Mouse (Mus musculus): Measurements from ENCODE around the gene 4931414P19Rik. TPM values are rescaled to one million over a fixed set of nuclear protein-coding genes. Genes with fewer than 3 reads are reported as not detected.
A peak's percentile ranks its signal among the peaks of the same experiment; 100 is the strongest.

Gene 4931414P19Rik
- polyA plus RNA-seq, 1 experiment, result 6.6 TPM

GRCm38 (mm10) chr14:54591056-54591455 lies 14.7 kb downstream of the 4931414P19Rik start:
- no peak overlapping the region for H3K4me3 ChIP-seq (replicated peaks; ENCODE audit: control insufficient read depth, low read depth, low read length)
- no peak overlapping the region for H3K27ac ChIP-seq (ENCODE audit: control insufficient read depth, insufficient read depth, low read depth, low read length, poor library complexity)
- TF ChIP-seq POLR2A (IDR thresholded peaks at IDR 0.05; ENCODE audit: borderline replicate concordance, control insufficient read depth, low read depth, low read length) (no peak), CTCF (IDR thresholded peaks at IDR 0.05; ENCODE audit: control insufficient read depth, insufficient read depth, low read length) (no peak)
- WGBS, result 90% methylated on average over 16 of the region's 16 CpGs
- no peaks in the 10 kb centered on the region for H3K4me1 ChIP-seq (ENCODE audit: control insufficient read depth, insufficient read depth, low read length)

GRCm38 (mm10) chr14:54583681-54584338 lies 22.0 kb downstream of the 4931414P19Rik start:
- H3K4me3 ChIP-seq (replicated peaks; ENCODE audit: control insufficient read depth, low read depth, low read length), result no peak overlapping the region
- WGBS, result 68% methylated on average over 7 of the region's 7 CpGs
- H3K27ac ChIP-seq (ENCODE audit: control insufficient read depth, insufficient read depth, low read depth, low read length, poor library complexity), result no peak overlapping the region
- TF ChIP-seq CTCF (IDR thresholded peaks at IDR 0.05; ENCODE audit: control insufficient read depth, insufficient read depth, low read length) (peak; percentile 69), POLR2A (IDR thresholded peaks at IDR 0.05; ENCODE audit: borderline replicate concordance, control insufficient read depth, low read depth, low read length) (no peak)
- H3K4me1 ChIP-seq (ENCODE audit: control insufficient read depth, insufficient read depth, low read length), result peaks cover 1% of the 10 kb centered on the region; the same call in 1 of the 2 replicates

- Histone ChIP-seq H3K4me3 (replicated peaks; ENCODE audit: control insufficient read depth, low read depth, low read length) (no peak overlapping the region), H3K27ac (ENCODE audit: control insufficient read depth, insufficient read depth, low read depth, low read length, poor library complexity) (no peak overlapping the region), H3K4me1 (ENCODE audit: control insufficient read depth, insufficient read depth, low read length) (peaks cover 3% of the 10 kb centered on the region; the same call in 1 of the 2 replicates)
- WGBS, result 88% methylated on average over 9 of the region's 9 CpGs
- TF ChIP-seq POLR2A (IDR thresholded peaks at IDR 0.05; ENCODE audit: borderline replicate concordance, control insufficient read depth, low read depth, low read length) (no peak), CTCF (IDR thresholded peaks at IDR 0.05; ENCODE audit: control insufficient read depth, insufficient read depth, low read length) (no peak)
These were observed 23.3 kb downstream of the 4931414P19Rik start for GRCm38 (mm10) chr14:54582536-54582935.

GRCm38 (mm10) chr14:54579638-54580037 lies 26.2 kb downstream of the 4931414P19Rik start:
- TF ChIP-seq CTCF (IDR thresholded peaks at IDR 0.05; ENCODE audit: control insufficient read depth, insufficient read depth, low read length) (no peak), POLR2A (IDR thresholded peaks at IDR 0.05; ENCODE audit: borderline replicate concordance, control insufficient read depth, low read depth, low read length) (no peak)
- H3K27ac ChIP-seq (ENCODE audit: control insufficient read depth, insufficient read depth, low read depth, low read length, poor library complexity), result no peak overlapping the region
- H3K4me1 ChIP-seq (ENCODE audit: control insufficient read depth, insufficient read depth, low read length), result peaks cover 3% of the 10 kb centered on the region; the same call in 1 of the 2 replicates
- 23% methylated on average over 7 of the region's 7 CpGs for WGBS
- H3K4me3 ChIP-seq (replicated peaks; ENCODE audit: control insufficient read depth, low read depth, low read length), result no peak overlapping the region

GRCm38 (mm10) chr14:54578063-54578462 lies 27.7 kb downstream of the 4931414P19Rik start:
- H3K27ac ChIP-seq (ENCODE audit: control insufficient read depth, insufficient read depth, low read depth, low read length, poor library complexity), result no peak overlapping the region
- H3K4me3 ChIP-seq (replicated peaks; ENCODE audit: control insufficient read depth, low read depth, low read length), result peak overlapping the region; percentile 67
- no peak for TF ChIP-seq POLR2A (IDR thresholded peaks at IDR 0.05; ENCODE audit: borderline replicate concordance, control insufficient read depth, low read depth, low read length)
- 0 out of 2 replicates have a peak, but pooled peaks have one; percentile 3 for TF ChIP-seq CTCF (IDR thresholded peaks at IDR 0.05; ENCODE audit: control insufficient read depth, insufficient read depth, low read length)
- under 1% methylated on average over 10 of the region's 10 CpGs for WGBS
- H3K4me1 ChIP-seq (ENCODE audit: control insufficient read depth, insufficient read depth, low read length), result peaks cover 3% of the 10 kb centered on the region; the same call in 1 of the 2 replicates

GRCm38 (mm10) chr14:54577089-54577982 lies 28.5 kb downstream of the 4931414P19Rik start, which contains the start of gene Ajuba:
Ajuba (minus strand) TSS chr14:54577558.
- Histone ChIP-seq H3K4me3 (replicated peaks; ENCODE audit: control insufficient read depth, low read depth, low read length) (peak within 1 kb of the TSS; percentile 67), H3K27ac (ENCODE audit: control insufficient read depth, insufficient read depth, low read depth, low read length, poor library complexity) (no peak within 1 kb of the TSS; the same call in 1 of the 2 replicates), H3K4me1 (ENCODE audit: control insufficient read depth, insufficient read depth, low read length) (peaks cover 3% of the 10 kb centered on the region; the same call in 1 of the 2 replicates)
- TF ChIP-seq POLR2A (IDR thresholded peaks at IDR 0.05; ENCODE audit: borderline replicate concordance, control insufficient read depth, low read depth, low read length) (no peak), CTCF (IDR thresholded peaks at IDR 0.05; ENCODE audit: control insufficient read depth, insufficient read depth, low read length) (no peak)
- under 1% methylated on average over 66 of the region's 66 CpGs for WGBS

GRCm38 (mm10) chr14:54576241-54577088 lies 29.3 kb downstream of the 4931414P19Rik start:
- 6% methylated on average over 84 of the region's 84 CpGs for WGBS
- H3K27ac ChIP-seq (ENCODE audit: control insufficient read depth, insufficient read depth, low read depth, low read length, poor library complexity), result no peak overlapping the region; the same call in 1 of the 2 replicates
- H3K4me1 ChIP-seq (ENCODE audit: control insufficient read depth, insufficient read depth, low read length), result peaks cover 3% of the 10 kb centered on the region; the same call in 1 of the 2 replicates
- TF ChIP-seq CTCF (IDR thresholded peaks at IDR 0.05; ENCODE audit: control insufficient read depth, insufficient read depth, low read length) (no peak), POLR2A (IDR thresholded peaks at IDR 0.05; ENCODE audit: borderline replicate concordance, control insufficient read depth, low read depth, low read length) (no peak)
- H3K4me3 ChIP-seq (replicated peaks; ENCODE audit: control insufficient read depth, low read depth, low read length), result peak overlapping the region; percentile 45
